Mouse (Mus musculus) cortical plate, adult 2 months (tissue): Measurements from ENCODE around the gene Stk25. TPM values are rescaled to one million over a fixed set of nuclear protein-coding genes. Genes with fewer than 3 reads are reported as not detected.

Source experiments
- H3K27ac ChIP-seq: fragments of 200-500 bp; 2 replicates; pipeline ENCODE4 v1.5.1; 2012; ENCODE audit warnings: low read length, control low read depth, inconsistent platforms; ENCODE audit not compliant: insufficient read depth
- H3K4me1 ChIP-seq: fragments of 200-500 bp; 2 replicates; pipeline ENCODE4 v1.6.1; 2011; ENCODE audit warnings: low read length; ENCODE audit not compliant: control insufficient read depth, insufficient read depth
- H3K4me3 ChIP-seq: fragments of 200-500 bp; 2 replicates; pipeline ENCODE4 v1.5.1; 2011; ENCODE audit warnings: mild to moderate bottlenecking, low read length, control low read depth; ENCODE audit not compliant: insufficient read depth
- CTCF ChIP-seq: fragments of 200-500 bp; IDR thresholded peaks from 2 replicates; pipeline ENCODE4 v1.5.1; 2011; ENCODE audit warnings: mild to moderate bottlenecking, control low read depth, low read length; ENCODE audit not compliant: insufficient read depth; ENCODE audit errors: extremely low read depth
- POLR2A ChIP-seq: fragments of 200-500 bp; IDR thresholded peaks from 2 replicates; pipeline ENCODE4 v1.6.1; 2011; ENCODE audit warnings: mild to moderate bottlenecking, low read length, control low read depth; ENCODE audit not compliant: insufficient read depth; ENCODE audit errors: extremely low read depth
- polyA plus RNA-seq: library from polyadenylated mRNA; depleted of rRNA; stranded (reverse); fragments of >200 nt; gene quantifications from 2 replicates; pipeline ENCODE4 v1.2.3, GENCODE M21; 2012; rRNA removed

The Stk25 gene
- polyA plus RNA-seq, 1 experiment = 404 TPM

GRCm38 (mm10) chr1:93577066-93577465, 81.4 kb downstream of the Stk25 start:
- H3K4me3 ChIP-seq = no peak overlapping the region
- 0 out of 2 replicates have a peak overlapping the region, but pooled peaks have one; percentile 41 for H3K27ac ChIP-seq
- TF ChIP-seq CTCF (no peak), POLR2A (no peak)
- peaks cover 4% of the 10 kb centered on the region for H3K4me1 ChIP-seq

Other genes starting within 250 kb of the Stk25 start
- 92.1 and 93.3 TPM in 2 replicates for gene Hdlbp, start 179.8 kb downstream of the Stk25 start, polyA plus RNA-seq
- 4.1 and 5.1 TPM in 2 replicates for gene Farp2, start 146.6 kb downstream of the Stk25 start, polyA plus RNA-seq
- gene Bok, start 27.0 kb upstream of the Stk25 start, polyA plus RNA-seq = 43.3 and 52.2 TPM in 2 replicates
- 50.6 and 50.7 TPM in 2 replicates for gene Atg4b, start 92.8 kb upstream of the Stk25 start, polyA plus RNA-seq
- gene Thap4, start 96.2 kb upstream of the Stk25 start, polyA plus RNA-seq = 34.2 and 37.1 TPM in 2 replicates
- 82.7 and 85.3 TPM in 2 replicates for gene Dtymk, start 143.3 kb upstream of the Stk25 start, polyA plus RNA-seq
- 8.6 and 8.9 TPM in 2 replicates for gene Ing5, start 145.3 kb upstream of the Stk25 start, polyA plus RNA-seq
- gene D2hgdh, start 166.2 kb upstream of the Stk25 start, polyA plus RNA-seq = 15.0 and 15.1 TPM in 2 replicates
- gene Gal3st2, start 202.6 kb upstream of the Stk25 start, polyA plus RNA-seq = not detected in 2 replicates